Mouse (Mus musculus) spleen, adult 2 months (tissue): ENCODE measurements around the gene Grip1.

Source experiments
- CTCF ChIP-seq: fragments of 200-500 bp; IDR thresholded peaks from 2 replicates; pipeline ENCODE4 v1.5.1; 2011; ENCODE audit warnings: mild to moderate bottlenecking, inconsistent platforms; ENCODE audit not compliant: insufficient read depth, insufficient read length, insufficient replicate concordance; ENCODE audit errors: extremely low read depth
- POLR2A ChIP-seq: fragments of 200-500 bp; IDR thresholded peaks from 2 replicates; pipeline ENCODE4 v1.6.1; 2011; ENCODE audit warnings: low read depth, low read length, inconsistent platforms

DNA sequence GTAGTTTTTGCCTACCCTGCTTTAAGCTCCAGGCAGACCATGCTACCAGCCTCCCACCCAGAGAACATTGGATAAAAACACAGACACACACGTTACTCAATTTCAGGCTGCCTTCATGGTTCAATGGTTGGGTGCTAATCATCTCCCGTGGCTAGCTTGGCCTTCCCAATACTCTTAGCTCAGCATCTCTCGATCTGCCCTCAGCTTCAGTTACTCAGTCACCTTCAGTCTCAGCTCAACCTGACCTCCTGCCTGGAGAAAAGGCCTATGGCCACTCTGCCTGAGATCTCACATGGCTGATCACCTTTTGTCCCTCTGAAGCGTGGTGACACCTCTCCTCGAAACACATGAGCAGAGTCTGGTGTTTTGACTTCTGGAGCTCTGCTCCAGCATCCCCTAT is 379.7 kb downstream of the Grip1 start:
- TF ChIP-seq CTCF (no peak), POLR2A (no peak)
